Mouse (Mus musculus) MEL-GATA-1-ER (cell line): ENCODE results near the gene Ppcs.
A peak's percentile ranks its signal among the peaks of the same experiment; 100 is the strongest.

Experiments used
- DNase-seq: peaks from one replicate; pipeline ENCODE4 v3.0.0-alpha.2; 2012; ENCODE audit warnings: low read depth; ENCODE audit errors: extremely low read depth

The Ppcs gene

GRCm38 (mm10) chr4:119422294-119422964 is at the start of gene Ppcs, which contains the start of gene Zmynd12:
Ppcs (minus strand) TSS chr4:119422420.
Zmynd12 (plus strand) TSS chr4:119422814.
- peak; percentile 79 for DNase-seq

DNA sequence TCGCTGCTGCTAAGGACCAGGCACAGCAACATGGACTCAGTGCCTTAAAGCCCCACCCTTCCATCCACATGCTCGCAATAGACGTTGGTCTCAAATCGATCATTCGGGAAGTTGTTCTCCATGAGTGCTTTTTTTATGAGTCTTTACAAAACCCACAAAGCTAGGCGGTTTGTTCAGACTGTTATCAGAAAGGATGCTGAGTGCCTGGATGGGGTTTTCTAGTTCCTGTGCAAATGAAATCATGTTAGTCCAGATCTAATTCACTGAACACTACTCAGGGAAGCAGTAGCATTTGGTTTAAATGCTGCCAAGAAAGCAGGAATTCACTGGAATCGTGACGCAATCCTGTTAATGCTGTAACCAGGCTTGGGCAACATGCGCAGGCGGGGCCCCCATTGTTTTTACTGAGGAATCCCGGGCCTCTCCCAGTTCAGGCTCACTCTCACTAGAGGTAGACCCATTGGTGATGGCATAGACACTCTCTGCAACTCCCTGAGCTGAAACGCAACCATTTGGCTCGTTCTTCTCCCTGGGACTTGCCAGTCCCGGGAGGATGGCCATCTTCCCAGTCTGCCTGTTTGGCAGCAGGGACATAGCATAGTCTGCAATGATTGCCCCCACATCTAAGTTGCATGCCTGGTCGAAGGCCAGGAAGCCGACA is 45.6 kb upstream of the Ppcs start:
- peak; percentile 13 for DNase-seq

DNA sequence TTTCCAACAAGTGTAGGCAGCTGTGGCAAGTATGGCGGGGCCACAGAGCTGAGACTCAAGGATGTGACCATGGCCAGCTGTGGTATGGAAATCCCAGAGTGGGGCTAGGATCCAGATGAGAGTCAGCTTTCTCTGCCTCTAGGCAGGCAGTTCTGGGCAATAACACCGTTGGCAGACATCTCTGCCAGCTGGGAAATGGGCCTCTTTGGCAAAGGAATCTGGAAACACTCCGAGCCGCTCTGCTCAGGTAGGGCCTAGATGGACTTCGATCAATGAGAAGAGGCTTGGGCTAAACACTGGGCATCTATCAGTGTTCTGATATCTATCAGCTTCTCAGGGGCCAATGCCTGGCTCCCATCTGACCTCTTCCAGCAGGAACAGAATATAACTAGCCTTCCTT is 43.6 kb upstream of the Ppcs start:
- DNase-seq, result no peak

DNA sequence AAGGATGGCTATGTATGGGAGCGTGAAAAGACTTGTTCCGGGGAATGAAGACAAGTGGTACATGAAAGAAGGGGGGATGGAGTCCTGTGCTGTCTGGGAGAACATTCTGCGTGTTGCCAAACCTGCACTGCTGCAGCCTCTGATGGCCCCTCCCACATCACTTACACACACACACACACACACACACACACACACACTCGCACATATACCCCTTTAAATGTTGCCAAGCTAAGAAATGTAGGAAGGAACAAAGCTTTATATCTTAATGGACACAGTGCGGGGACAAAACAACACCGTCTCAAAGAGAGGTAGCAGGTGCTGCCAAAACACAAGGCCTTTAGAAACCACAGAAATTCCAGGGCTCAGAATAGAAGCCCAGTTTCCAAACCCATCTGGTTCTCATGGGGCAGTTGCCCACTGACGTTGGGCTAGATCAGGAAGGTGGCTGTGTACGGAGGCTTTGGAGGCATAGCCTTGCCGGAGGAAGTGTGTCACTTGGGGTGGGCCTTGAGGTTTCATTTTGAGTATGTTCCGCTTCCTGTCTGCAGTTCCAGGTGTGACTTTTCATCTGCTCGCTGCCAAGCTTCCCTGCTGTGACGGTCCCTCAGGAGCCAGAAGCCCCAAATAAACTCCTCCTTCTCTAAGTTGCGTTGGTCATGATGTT is 41.7 kb upstream of the Ppcs start:
- DNase-seq, result no peak

- DNase-seq, result no peak
Observed at GRCm38 (mm10) chr4:119462858-119463755, 40.9 kb upstream of the Ppcs start.

- DNase-seq, result no peak
Observed at GRCm38 (mm10) chr4:119462457-119462856, 40.2 kb upstream of the Ppcs start.

DNA sequence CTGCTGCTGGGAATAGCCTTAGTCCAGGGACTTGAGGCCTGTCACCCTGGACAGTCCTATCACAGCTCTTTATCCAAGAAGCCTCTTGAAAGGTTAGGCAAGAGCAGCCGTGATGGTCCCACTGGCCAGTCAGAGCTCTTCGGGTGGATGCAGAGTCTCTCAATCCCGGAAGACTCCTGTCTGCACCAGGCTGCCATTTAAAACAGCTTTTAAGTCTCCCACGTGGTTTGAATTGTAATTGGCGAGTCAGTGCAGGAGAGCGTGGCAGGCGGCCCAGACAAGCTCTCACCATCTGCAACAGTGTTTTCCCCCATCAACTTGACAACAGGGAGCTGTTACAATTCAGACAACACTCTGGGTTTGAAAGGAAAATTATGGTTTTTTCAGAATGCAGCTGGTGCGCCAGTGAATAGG is 38.5 kb upstream of the Ppcs start:
- DNase-seq, result no peak

DNA sequence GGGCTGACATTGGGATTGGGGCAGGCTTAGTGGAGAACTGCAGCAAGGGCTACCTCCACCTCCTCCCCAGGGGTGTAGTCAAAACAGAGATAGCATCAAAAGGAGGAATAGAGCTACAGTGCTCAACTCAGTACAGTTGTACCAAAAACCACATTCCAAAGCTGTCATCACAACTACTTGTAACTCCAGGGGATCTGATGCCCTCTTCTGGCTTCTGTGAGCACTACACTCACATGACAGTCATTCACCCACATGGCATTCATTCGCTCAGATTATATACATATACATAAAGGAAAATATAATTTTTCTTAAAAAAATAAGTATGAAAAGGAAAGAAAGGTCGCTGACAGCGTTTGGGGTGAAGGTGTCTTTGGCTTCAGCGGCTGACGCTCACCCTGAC is 38.1 kb upstream of the Ppcs start:
- peak; percentile 36 for DNase-seq

GRCm38 (mm10) chr4:119453533-119453932 is 31.3 kb upstream of the Ppcs start:
- DNase-seq, result no peak

DNA sequence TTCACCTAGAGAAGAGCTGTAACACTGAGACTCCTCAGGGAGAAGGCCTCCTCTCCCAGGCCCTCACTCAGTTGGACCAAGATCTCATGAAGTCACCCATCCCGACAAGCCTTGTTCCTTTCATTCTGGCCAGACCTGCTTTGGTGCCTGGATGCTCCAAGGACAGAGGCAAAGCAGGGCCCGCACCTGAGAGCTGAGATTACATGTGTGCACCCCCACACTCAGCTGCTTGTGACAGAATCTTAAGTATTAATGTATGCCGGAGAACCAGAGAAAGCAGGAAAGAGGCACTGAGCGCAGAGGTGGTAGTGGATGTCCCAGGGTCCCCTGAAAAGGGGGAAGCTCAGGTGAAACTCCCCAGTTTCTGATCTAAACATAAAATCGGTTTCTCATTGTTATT is 30.9 kb upstream of the Ppcs start:
- no peak for DNase-seq

- DNase-seq, result no peak
Observed at GRCm38 (mm10) chr4:119450436-119450835, 28.2 kb upstream of the Ppcs start.

DNA sequence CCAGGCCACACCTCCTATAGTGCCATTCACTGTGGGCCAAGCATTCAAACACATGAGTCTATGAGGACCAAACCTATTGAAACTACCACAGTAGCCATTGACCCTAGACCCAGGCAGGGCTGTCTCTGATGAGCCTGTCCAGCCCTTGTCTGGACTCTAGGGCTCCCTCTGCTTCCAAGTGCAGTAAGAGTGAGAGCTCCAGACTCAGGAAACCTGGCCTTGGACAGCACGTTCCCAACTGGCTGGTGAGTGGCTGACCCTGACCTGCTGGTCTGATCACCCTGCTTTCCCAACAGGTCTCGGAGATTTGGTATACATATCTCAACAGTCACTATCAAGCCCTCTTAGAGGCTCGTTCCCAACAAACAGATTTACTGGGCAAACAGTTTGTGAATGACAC is 25.6 kb upstream of the Ppcs start:
- no peak for DNase-seq

- DNase-seq, result no peak
Observed at GRCm38 (mm10) chr4:119447261-119447660, 25.0 kb upstream of the Ppcs start.

DNA sequence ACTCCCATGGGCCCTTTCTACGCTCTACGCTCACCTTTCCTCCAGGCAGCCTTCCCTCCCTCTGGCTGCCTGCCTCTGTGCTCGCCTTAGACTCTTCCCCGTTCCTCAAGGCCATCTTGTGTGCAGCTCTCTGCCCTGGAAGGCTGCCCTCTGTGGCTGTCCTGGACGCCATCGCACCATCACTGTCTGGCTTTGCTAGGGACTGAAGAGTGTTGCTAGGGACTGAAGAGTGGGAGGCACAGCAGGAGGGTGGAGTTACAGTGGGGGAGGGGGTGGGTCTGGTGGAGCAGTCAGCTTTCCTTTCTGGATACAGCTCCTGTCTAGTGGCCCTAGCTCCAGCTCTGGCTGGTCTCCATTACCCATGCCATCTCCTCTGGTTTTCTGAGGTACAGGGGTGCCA is 20.3 kb upstream of the Ppcs start:
- no peak for DNase-seq

DNA sequence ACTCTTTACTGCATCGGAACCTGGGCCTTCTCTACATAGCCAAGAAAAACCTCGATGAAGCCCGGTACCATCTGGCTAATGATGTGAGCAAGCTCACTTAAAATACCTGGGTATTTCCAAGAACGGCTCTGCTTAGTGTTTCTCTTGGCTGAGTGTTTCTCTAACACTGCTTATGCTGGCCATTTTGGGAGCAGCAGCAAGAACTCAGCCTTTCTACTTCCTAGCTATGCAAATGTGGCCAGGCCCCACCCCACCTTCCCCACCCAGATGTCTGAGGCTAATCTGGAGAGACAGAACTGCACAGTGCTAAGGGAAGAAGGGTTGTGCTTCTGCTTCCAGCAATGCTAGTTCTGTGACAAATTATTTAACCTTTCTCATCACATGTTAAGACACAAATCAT is 19.6 kb upstream of the Ppcs start:
- DNase-seq, result no peak

GRCm38 (mm10) chr4:119437936-119438335 is 15.7 kb upstream of the Ppcs start:
- no peak for DNase-seq

- DNase-seq, result no peak
Observed at GRCm38 (mm10) chr4:119430678-119431077, 8.5 kb upstream of the Ppcs start.

GRCm38 (mm10) chr4:119427680-119428079 is 5.5 kb upstream of the Ppcs start:
- DNase-seq, result no peak

DNA sequence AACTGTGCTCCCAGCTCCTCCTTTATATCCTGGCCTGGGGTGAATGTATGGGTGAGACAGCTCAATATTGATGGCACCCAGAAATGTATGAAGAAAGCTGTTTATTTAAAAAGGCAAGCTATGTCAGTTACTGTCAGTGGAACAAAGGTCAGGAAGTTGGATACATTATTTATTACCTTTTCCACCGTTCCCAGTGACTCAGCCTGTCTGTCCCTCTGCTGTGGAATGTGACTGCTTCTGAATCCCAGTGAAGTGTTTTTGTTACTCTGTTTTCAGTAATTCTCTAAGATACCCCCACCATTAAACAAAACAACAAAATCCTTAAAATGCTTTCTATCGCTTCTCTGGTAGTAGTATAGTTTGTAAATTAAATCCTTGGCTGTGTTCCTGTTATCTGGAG is 3.4 kb upstream of the Ppcs start:
- DNase-seq, result no peak

DNA sequence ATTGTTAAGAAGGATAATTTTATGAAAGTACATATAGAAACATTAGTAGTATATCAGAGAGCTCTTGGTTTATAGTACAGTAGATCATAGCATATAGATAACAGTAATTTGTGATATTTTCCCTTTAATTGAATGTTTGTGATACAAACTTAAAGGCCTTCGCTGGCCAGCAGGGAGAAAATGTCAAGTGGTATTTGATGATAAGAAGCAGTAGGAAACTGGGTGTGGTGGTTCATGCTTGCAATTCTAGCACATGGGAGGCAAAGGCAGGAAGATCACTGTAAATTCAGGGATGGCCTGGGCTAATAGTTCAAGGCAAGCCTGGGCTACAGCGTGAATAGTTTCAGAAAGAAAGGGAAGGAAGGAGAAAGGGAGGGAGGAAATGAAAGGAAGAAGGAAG is 2.9 kb upstream of the Ppcs start:
- peak; percentile 26 for DNase-seq

DNA sequence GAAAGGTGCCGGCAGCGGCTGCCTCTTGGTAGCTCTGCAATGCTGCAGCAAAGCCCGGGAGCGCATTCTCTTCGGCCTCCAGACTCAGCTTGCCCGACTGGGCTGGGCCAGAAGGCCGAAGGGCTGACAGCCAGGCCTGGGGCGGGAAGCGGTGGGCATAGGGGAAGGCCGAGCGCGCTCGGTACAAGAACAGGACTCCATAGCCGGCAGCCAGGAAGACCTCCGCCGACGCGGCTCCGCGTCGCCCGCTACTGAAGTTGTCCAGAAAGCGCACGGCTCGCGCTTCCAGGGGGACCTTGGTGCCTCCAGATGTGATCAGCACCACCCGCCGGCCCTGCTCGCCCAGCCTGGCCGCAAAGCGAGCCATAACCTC is 313 bp downstream of the Ppcs start:
- peak; percentile 21 for DNase-seq

- no peak for DNase-seq
Observed at GRCm38 (mm10) chr4:119421191-119421590, 1.0 kb downstream of the Ppcs start.
